Mouse (Mus musculus) Patski (cell line): ENCODE data around the gene Sectm1b. TPM values are rescaled to one million over a fixed set of nuclear protein-coding genes. Genes with fewer than 3 reads are reported as not detected.
"Not testable (repeated sequence)": the region's sequence is repeated elsewhere in the genome, so short reads cannot be mapped to it uniquely, and the experiment has no call there.

Experiments
- ATAC-seq: fragments of 100-300 bp; one replicate; pipeline ENCODE4 v1.8.0; 2021
- CTCF ChIA-PET: fragments of 350-600 bp; sonication (Branson Sonifier 250); formaldehyde crosslinking; loops from one replicate; lab custom pipeline; 2022; ENCODE audit warnings: inconsistent platforms; lab: Charles Lee
- POLR2A ChIA-PET: fragments of 350-600 bp; sonication (Branson Sonifier 250); formaldehyde crosslinking; loops from one replicate; lab custom pipeline; 2022; ENCODE audit warnings: antibody characterized with exemption, inconsistent platforms; lab: Charles Lee
- DNase-seq: peaks from one replicate; pipeline ENCODE4 v3.0.0-alpha.2; 2011; ENCODE audit warnings: low read depth, low spot score
- H3K27me3 ChIP-seq: fragments of 371-371 bp; one replicate; pipeline ENCODE4 v1.5.1; 2021
- CTCF ChIP-seq: fragments of 100-300 bp; IDR thresholded peaks from one replicate; pipeline ENCODE4 v1.5.1; 2021
- in situ Hi-C: fragments of 300-500 bp; cut with MboI; formaldehyde crosslinking; loops from 3 replicates; pipeline ENCODE4 v1.11.1; 2018; ENCODE audit warnings: low pct_unique_long_range_greater_than_20kb, mixed read lengths
- polyA plus RNA-seq: library from polyadenylated mRNA; unstranded; gene quantifications from one replicate; pipeline ENCODE4 v1.2.3, GENCODE M21; 2021

Gene Sectm1b
- polyA plus RNA-seq = 1.9 TPM

- no peaks in the 10 kb centered on the region for H3K27me3 ChIP-seq
- ChIA-PET POLR2A (no interaction called here), CTCF (interaction anchor here (1.0 to 4.3 kb wide), 4 partner anchors 9 to 138 kb away, joined by 3 to 22 read pairs (median 4); no protein-coding TSS in a partner anchor)
- no peak for TF ChIP-seq CTCF
- no peak for ATAC-seq
- DNase-seq = no peak
- in situ Hi-C loops = loop anchor here (5.0 kb wide), 2 partner anchors 69 to 139 kb away; partner anchors contain the start of genes Hexdc and Ogfod3
Observed at GRCm38 (mm10) chr11:121063379-121063778, at the start of gene Sectm1b. Sectm1b (minus strand) TSS chr11:121063569.

- DNase-seq (peak; percentile 59), ATAC-seq (no peak)
- in situ Hi-C loops = no loop called here
Observed at GRCm38 (mm10) chr11:121112091-121112775, 48.9 kb upstream of the Sectm1b start.

DNA sequence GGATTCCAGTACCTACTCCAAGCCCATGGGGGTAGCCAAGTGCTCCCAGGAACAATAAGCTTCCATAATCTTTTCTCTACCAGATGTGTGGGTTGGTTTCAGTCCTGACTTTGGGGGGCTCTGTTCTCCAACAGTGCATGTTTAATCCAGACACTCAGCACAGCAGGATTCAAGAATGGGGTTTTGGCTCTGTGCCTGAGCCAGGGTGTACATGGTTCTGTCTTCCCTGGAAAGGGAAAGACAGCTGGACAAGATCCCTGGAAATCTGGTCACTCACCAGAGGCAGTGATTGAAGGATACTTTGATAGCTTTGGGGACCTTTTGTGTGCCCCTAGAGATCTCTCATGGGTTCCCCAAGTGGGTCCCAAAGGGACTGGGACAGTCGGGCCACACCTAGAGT, 48.2 kb upstream of the Sectm1b start:
- DNase-seq = no peak
- CTCF ChIA-PET = interaction anchor here (1.1 to 2.1 kb wide), 3 partner anchors 9 to 71 kb away, joined by 3 to 4 read pairs (median 3); partner anchors contain the start of gene Sectm1a
- POLR2A ChIA-PET = interaction anchor here (1.1 kb wide), 1 partner anchor 17 kb away, joined by 3 read pairs; no protein-coding TSS in a partner anchor
- no peaks in the 10 kb centered on the region for H3K27me3 ChIP-seq
- ATAC-seq = no peak
- TF ChIP-seq CTCF = no peak
- in situ Hi-C loops = no loop called here

More at GRCm38 (mm10) chr11:121112091-121112775, 48.9 kb upstream of the Sectm1b start:
- no peak for TF ChIP-seq CTCF
- no peaks in the 10 kb centered on the region for H3K27me3 ChIP-seq
- POLR2A ChIA-PET = interaction anchor here (1.1 kb wide), 1 partner anchor 18 kb away, joined by 3 read pairs; no protein-coding TSS in a partner anchor
- CTCF ChIA-PET = interaction anchor here (1.1 to 2.1 kb wide), 4 partner anchors 9 to 72 kb away, joined by 3 to 6 read pairs (median 4); partner anchors contain the start of genes Sectm1a and Sectm1b

- POLR2A ChIA-PET = interaction anchor here (1.1 kb wide), 1 partner anchor 17 kb away, joined by 3 read pairs; no protein-coding TSS in a partner anchor
- no peaks in the 10 kb centered on the region for H3K27me3 ChIP-seq
- CTCF ChIA-PET = interaction anchor here (2.1 kb wide), 1 partner anchor 70 kb away, joined by 4 read pairs; no protein-coding TSS in a partner anchor
- in situ Hi-C loops = no loop called here
- ATAC-seq (no peak), DNase-seq (no peak)
- TF ChIP-seq CTCF = no peak
Observed at GRCm38 (mm10) chr11:121111051-121111450, 47.7 kb upstream of the Sectm1b start.

DNA sequence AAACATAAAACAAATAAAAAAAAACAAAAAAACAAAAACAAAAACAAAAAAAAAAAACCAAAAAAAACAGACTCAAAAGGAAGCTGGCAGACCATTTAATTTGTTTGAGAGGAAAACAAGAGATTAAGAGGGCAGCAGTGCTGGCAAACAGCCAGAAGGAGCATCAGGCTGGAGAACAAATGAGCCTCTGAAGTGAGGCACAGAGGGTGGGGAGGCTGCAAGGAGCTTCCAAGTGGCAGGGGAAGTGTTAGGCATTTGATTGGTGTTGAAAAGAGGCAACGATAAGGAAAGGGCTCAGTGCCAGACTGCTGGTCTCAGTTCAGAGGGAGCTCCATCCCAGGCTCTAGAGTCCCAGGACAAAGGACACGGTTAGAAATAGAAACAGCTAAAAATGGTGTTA, 46.6 kb upstream of the Sectm1b start:
- POLR2A ChIA-PET = interaction anchor here (0.7 kb wide), 1 partner anchor 153 kb away, joined by 3 read pairs; no protein-coding TSS in a partner anchor
- peak; percentile 42 for DNase-seq
- CTCF ChIA-PET = interaction anchor here (0.7 to 2.1 kb wide), 3 partner anchors 16 to 69 kb away, joined by 3 to 4 read pairs (median 3); no protein-coding TSS in a partner anchor

DNA sequence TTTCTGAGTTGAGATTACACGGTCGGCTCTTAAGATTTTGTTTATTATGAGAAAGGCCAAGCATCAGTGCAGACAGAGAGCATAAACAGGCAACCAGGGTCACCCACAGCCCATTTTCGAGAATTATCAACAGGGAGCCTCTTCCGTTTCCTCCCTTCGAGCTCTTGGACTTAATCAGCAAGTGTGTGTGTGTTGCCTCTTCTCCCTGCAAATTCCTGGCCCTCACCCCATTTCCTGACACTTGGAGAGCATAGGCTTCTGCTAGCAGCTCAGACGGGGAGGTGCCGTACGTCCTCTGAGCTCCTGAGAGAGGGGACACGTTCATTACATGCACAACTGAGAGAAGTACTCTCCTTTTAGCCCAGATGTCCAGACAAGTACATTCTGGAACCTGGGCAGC, 44.7 kb upstream of the Sectm1b start:
- H3K27me3 ChIP-seq = no peaks in the 10 kb centered on the region
- ChIA-PET CTCF (interaction anchor here (1.4 kb wide), 1 partner anchor 15 kb away, joined by 5 read pairs; no protein-coding TSS in a partner anchor), POLR2A (no interaction called here)
- DNase-seq = no peak
- in situ Hi-C loops = no loop called here
- TF ChIP-seq CTCF = no peak
- ATAC-seq = no peak

More for the DNA sequence above, 46.6 kb upstream of the Sectm1b start:
- TF ChIP-seq CTCF = no peak
- no peak for ATAC-seq
- H3K27me3 ChIP-seq = no peaks in the 10 kb centered on the region
- in situ Hi-C loops = no loop called here

- H3K27me3 ChIP-seq, CTCF ChIA-PET: not testable (repeated sequence)
Observed at GRCm38 (mm10) chr11:121107242-121107641, 43.9 kb upstream of the Sectm1b start.

DNA sequence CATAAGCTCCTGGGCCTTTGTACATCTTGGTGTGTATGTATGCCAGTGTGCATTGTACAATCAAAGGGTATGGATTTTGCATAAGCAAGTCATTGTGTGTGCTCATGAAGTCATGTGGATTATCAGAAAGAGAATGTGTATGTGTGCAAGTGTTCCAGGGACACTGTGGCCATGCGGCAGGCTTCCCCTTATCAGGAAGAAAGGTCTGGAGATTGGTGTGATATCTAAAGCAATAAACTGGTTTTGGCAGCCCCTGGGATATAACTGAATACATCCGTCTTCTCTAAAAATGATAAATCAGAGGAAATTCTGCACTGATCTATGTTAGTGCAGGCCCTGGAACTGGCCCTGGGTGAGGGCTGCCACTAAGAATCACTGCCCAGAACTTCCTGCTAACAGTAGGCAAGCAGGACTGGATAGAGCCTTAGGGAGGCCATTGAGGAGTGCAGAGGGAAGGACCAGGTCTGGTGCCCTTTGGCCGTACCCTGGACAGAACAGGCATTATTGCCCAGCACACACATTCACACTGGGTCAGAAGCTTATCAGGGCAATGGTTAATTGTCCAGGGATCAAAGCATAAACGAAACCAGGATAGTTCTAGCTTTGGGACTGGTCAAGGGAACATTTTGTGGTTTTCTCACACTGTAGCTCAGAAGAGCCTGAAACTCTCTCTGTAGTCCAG, 37.9 kb upstream of the Sectm1b start:
- POLR2A ChIA-PET = no interaction called here
- no peaks in the 10 kb centered on the region for H3K27me3 ChIP-seq
- TF ChIP-seq CTCF = no peak
- CTCF ChIA-PET = no interaction called here
- no peak for ATAC-seq
- DNase-seq = no peak
- in situ Hi-C loops = no loop called here

More at GRCm38 (mm10) chr11:121107242-121107641, 43.9 kb upstream of the Sectm1b start:
- ATAC-seq, POLR2A ChIA-PET, in situ Hi-C loops, DNase-seq: not testable (repeated sequence)

GRCm38 (mm10) chr11:121100692-121101091, 37.3 kb upstream of the Sectm1b start:
- in situ Hi-C loops = no loop called here
- ChIA-PET CTCF (no interaction called here), POLR2A (no interaction called here)
- no peak for DNase-seq
- TF ChIP-seq CTCF = no peak
- H3K27me3 ChIP-seq = no peaks in the 10 kb centered on the region
- ATAC-seq = no peak

DNA sequence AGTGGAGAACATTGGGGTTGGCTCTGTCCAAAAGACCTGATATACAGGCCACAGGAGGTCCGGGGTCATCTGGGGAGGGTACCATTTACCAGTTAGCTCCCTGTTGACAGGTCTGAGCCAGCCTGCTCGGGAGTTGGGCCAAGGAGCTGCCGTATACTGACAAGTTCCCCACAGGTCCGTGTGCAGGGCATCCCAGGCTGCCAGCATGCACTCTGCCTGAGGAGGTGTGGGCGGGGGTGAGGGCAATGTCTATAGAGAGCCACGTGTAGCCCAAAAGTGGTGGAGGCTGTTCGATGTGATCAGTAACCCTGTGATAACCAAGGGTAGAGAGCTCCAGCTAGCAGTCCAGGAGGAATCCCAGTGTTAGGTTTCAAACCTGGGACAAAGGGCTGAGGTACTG, 36.4 kb upstream of the Sectm1b start:
- ChIA-PET CTCF (no interaction called here), POLR2A (no interaction called here)
- no peak for DNase-seq
- no peak for TF ChIP-seq CTCF
- in situ Hi-C loops = no loop called here
- no peaks in the 10 kb centered on the region for H3K27me3 ChIP-seq
- ATAC-seq = no peak
